10 mouse cellular contexts compared by ENCODE assay signal in genomic region chr7:144894191-144894590, GRCm38 (mm10). TPM values are rescaled to one million over a fixed set of nuclear protein-coding genes. Genes with fewer than 3 reads are reported as not detected.
DNase-seq lines count a peak whose midpoint lies in the region; ATAC-seq and TF ChIP-seq lines count a peak whose summit lies in the region.
"Had no signal": no experiment of that assay in that cellular context is flagged by ENCODE, and none has a peak within 500 bp of the region (broad histone marks: within the 10 kb centered on the region; RNA-seq: fewer than 3 reads in every experiment).

No protein-coding gene starts in this region.

- H3K4me1 ChIP-seq in lung, postnatal 0 days (ENCODE audit: insufficient read depth, low read depth, low read length) = peaks cover 14% of the 10 kb centered on the region; the same call in 1 of the 2 replicates
- peaks cover 27% of the 10 kb centered on the region for H3K4me1 ChIP-seq in limb, embryonic 10.5 days
- H3K4me1 ChIP-seq in stomach, postnatal 0 days (replicated peaks; ENCODE audit: control insufficient read depth, insufficient read depth) = peaks cover 5% of the 10 kb centered on the region; the same call in 1 of the 2 replicates

- no peak overlapping the region for H3K27ac ChIP-seq in lung, postnatal 0 days (ENCODE audit: low read length)
- H3K27ac ChIP-seq in limb, embryonic 10.5 days = no peak overlapping the region
- H3K27ac ChIP-seq in stomach, postnatal 0 days (replicated peaks) = no peak overlapping the region
- H3K27ac ChIP-seq: macrophage had no signal

- no peak for TF ChIP-seq EP300 in lung, postnatal 0 days (IDR thresholded peaks at IDR 0.05)
- no peak for TF ChIP-seq EP300 in stomach, postnatal 0 days (optimal IDR thresholded peaks at IDR 0.05)

- TF ChIP-seq CTCF in lung, postnatal 0 days (IDR thresholded peaks at IDR 0.05) = peak; percentile 58
- peak; percentile 66 for TF ChIP-seq CTCF in stomach, postnatal 0 days (IDR thresholded peaks at IDR 0.05; ENCODE audit: low read depth)

- no peak overlapping the region for H3K9ac ChIP-seq in lung, postnatal 0 days (replicated peaks; ENCODE audit: low read depth)
- H3K9ac ChIP-seq in stomach, postnatal 0 days (ENCODE audit: low read length) = no peak overlapping the region

- no peak overlapping the region for H3K4me2 ChIP-seq in lung, postnatal 0 days (replicated peaks; ENCODE audit: low read depth, low read length)
- no peak overlapping the region for H3K4me2 ChIP-seq in stomach, postnatal 0 days (replicated peaks; ENCODE audit: low read depth)

- DNase-seq in cerebellum, adult 9-10 months = peak; percentile 24
- DNase-seq in cerebellum, adult 11-12 months = no peak
- DNase-seq in lung, postnatal 0 days (ENCODE audit: low spot score) = peak; percentile 43
- DNase-seq in lung, postnatal 4 days = no peak
- peak; percentile 84 for DNase-seq in embryo, embryonic 10.5 days (ENCODE audit: low spot score)
- DNase-seq in limb, embryonic 10.5 days (ENCODE audit: low spot score) = peak; percentile 49
- DNase-seq in stomach, postnatal 0 days (ENCODE audit: low spot score) = peak; percentile 34
- DNase-seq in spleen, adult 18-20 months = no peak

- H3K36me3 ChIP-seq in lung, postnatal 0 days (ENCODE audit: insufficient read depth, low read length) = no peaks in the 10 kb centered on the region
- H3K36me3 ChIP-seq in limb, embryonic 10.5 days = no peaks in the 10 kb centered on the region
- H3K36me3 ChIP-seq in stomach, postnatal 0 days (ENCODE audit: control insufficient read depth, insufficient read depth, low read length) = no peaks in the 10 kb centered on the region

- no peaks in the 10 kb centered on the region for H3K9me3 ChIP-seq in lung, postnatal 0 days (ENCODE audit: low read length)
- H3K9me3 ChIP-seq in limb, embryonic 10.5 days (replicated peaks) = no peaks in the 10 kb centered on the region
- H3K9me3 ChIP-seq in stomach, postnatal 0 days (ENCODE audit: control insufficient read depth, low read length) = no peaks in the 10 kb centered on the region

- 10% methylated on average over 5 of the region's 5 CpGs for WGBS in lung, postnatal 0 days
- 2% methylated on average over 5 of the region's 5 CpGs for WGBS in limb, embryonic 10.5 days
- 6% methylated on average over 5 of the region's 5 CpGs for WGBS in stomach, postnatal 0 days

- peaks cover 50% of the 10 kb centered on the region for H3K27me3 ChIP-seq in lung, postnatal 0 days (replicated peaks; ENCODE audit: insufficient read depth, low read length)
- H3K27me3 ChIP-seq in limb, embryonic 10.5 days (ENCODE audit: low read depth, poor library complexity, severe bottlenecking) = peaks cover 84% of the 10 kb centered on the region
- peaks cover 30% of the 10 kb centered on the region for H3K27me3 ChIP-seq in stomach, postnatal 0 days (ENCODE audit: control insufficient read depth, insufficient read depth, low read length)

- ATAC-seq in lung, postnatal 0 days = no peak
- ATAC-seq in stomach, postnatal 0 days (ENCODE audit: low FRiP score, low TSS enrichment) = no peak

- no peak overlapping the region for H3K4me3 ChIP-seq in lung, postnatal 0 days (ENCODE audit: low read depth, low read length)
- H3K4me3 ChIP-seq in limb, embryonic 10.5 days = no peak overlapping the region
- H3K4me3 ChIP-seq in stomach, postnatal 0 days (ENCODE audit: low read depth, low read length) = no peak overlapping the region

RNA-seq across cellular contexts. Expression of gene Fgf15, which starts 2.1 kb away (rescaled TPM):
- polyA plus RNA-seq in lung, postnatal 0 days (2015; fragmentation: Nextera tagmentation; extraction: Ambion mirVana) = not detected in 2 replicates
- polyA plus RNA-seq in limb, embryonic 10.5 days (2016; fragmentation: Nextera tagmentation; extraction: Ambion mirVana) = 0.35 and 0.70 TPM in 2 replicates
- polyA plus RNA-seq in stomach, postnatal 0 days (2015; fragmentation: Nextera tagmentation; extraction: Ambion mirVana) = not detected in 2 replicates
- polyA plus RNA-seq: macrophage had no signal

RNA-seq across cellular contexts. Expression of gene LTO1, which starts 20.7 kb away (rescaled TPM):
- polyA plus RNA-seq in lung, postnatal 0 days (2015; fragmentation: Nextera tagmentation; extraction: Ambion mirVana) = 20.3 and 23.3 TPM in 2 replicates
- 23.4 and 27.2 TPM in 2 replicates for polyA plus RNA-seq in limb, embryonic 10.5 days (2016; fragmentation: Nextera tagmentation; extraction: Ambion mirVana)
- 17.1 and 17.8 TPM in 2 replicates for polyA plus RNA-seq in stomach, postnatal 0 days (2015; fragmentation: Nextera tagmentation; extraction: Ambion mirVana)

RNA-seq across cellular contexts. Expression of gene Ccnd1, which starts 45.5 kb away (rescaled TPM):
- 68.4 and 75.5 TPM in 2 replicates for polyA plus RNA-seq in lung, postnatal 0 days (2015; fragmentation: Nextera tagmentation; extraction: Ambion mirVana)
- 152 and 160 TPM in 2 replicates for polyA plus RNA-seq in limb, embryonic 10.5 days (2016; fragmentation: Nextera tagmentation; extraction: Ambion mirVana)
- polyA plus RNA-seq in stomach, postnatal 0 days (2015; fragmentation: Nextera tagmentation; extraction: Ambion mirVana) = 38.7 and 38.9 TPM in 2 replicates

RNA-seq across cellular contexts. Expression of gene Fgf4, which starts 47.0 kb away (rescaled TPM):
- not detected in 2 replicates for polyA plus RNA-seq in lung, postnatal 0 days (2015; fragmentation: Nextera tagmentation; extraction: Ambion mirVana)
- polyA plus RNA-seq in limb, embryonic 10.5 days (2016; fragmentation: Nextera tagmentation; extraction: Ambion mirVana) = 1.5 and 3.2 TPM in 2 replicates
- polyA plus RNA-seq in stomach, postnatal 0 days (2015; fragmentation: Nextera tagmentation; extraction: Ambion mirVana) = not detected in 2 replicates
- polyA plus RNA-seq: gonadal fat pad, adult 2 months; macrophage had no signal

RNA-seq across cellular contexts. Expression of gene Fgf3, which starts 56.3 kb away (rescaled TPM):
- polyA plus RNA-seq in lung, postnatal 0 days (2015; fragmentation: Nextera tagmentation; extraction: Ambion mirVana) = not detected in 2 replicates
- polyA plus RNA-seq in limb, embryonic 10.5 days (2016; fragmentation: Nextera tagmentation; extraction: Ambion mirVana) = 0.41 and 0.46 TPM in 2 replicates
- polyA plus RNA-seq in stomach, postnatal 0 days (2015; fragmentation: Nextera tagmentation; extraction: Ambion mirVana) = 0.47 and 1.1 TPM in 2 replicates
- polyA plus RNA-seq: gonadal fat pad, adult 2 months; macrophage had no signal

Comparison
In these comparisons a context has a peak if more than half of its experiments do, and no peak if none do; other contexts are left out.
1. DNase-seq: peak in cerebellum, adult 9-10 months (single experiment), lung, postnatal 0 days (single experiment), embryo, embryonic 10.5 days (single experiment), limb, embryonic 10.5 days (single experiment) and stomach, postnatal 0 days (single experiment); none in cerebellum, adult 11-12 months (single experiment), lung, postnatal 4 days (0 of 2) and spleen, adult 18-20 months (0 of 2).